8 mouse cellular contexts compared by ENCODE assay signal in genomic region chr3:95284062-95284461, GRCm38 (mm10). TPM values are rescaled to one million over a fixed set of nuclear protein-coding genes. Genes with fewer than 3 reads are reported as not detected.
A peak's percentile ranks its signal among the peaks of the same experiment; 100 is the strongest.
DNase-seq lines count a peak whose midpoint lies in the region; ATAC-seq lines count a peak whose summit lies in the region.

No protein-coding gene starts in this region.

- DNase-seq in kidney, postnatal 4 days: no peak
- no peak for DNase-seq in adipocyte (ENCODE audit: low spot score)
- no peak for DNase-seq in right cerebral cortex, postnatal 4 days
- no peak for DNase-seq in left cerebral cortex, adult 18-20 months (ENCODE audit: low spot score in 2 of 2)

- peak overlapping the region; percentile 67 for H3K4me3 ChIP-seq in kidney, embryonic 16.5 days (ENCODE audit: low read length)
- H3K4me3 ChIP-seq in embryonic facial prominence, embryonic 12.5 days: peak overlapping the region; percentile 72
- H3K4me3 ChIP-seq in intestine, embryonic 15.5 days (replicated peaks): peak overlapping the region; percentile 60
- peak overlapping the region; percentile 57 for H3K4me3 ChIP-seq in neural tube, embryonic 14.5 days (ENCODE audit: low read depth, low read length)

- no peaks in the 10 kb centered on the region for H3K9me3 ChIP-seq in kidney, embryonic 16.5 days (ENCODE audit: low read length)
- no peaks in the 10 kb centered on the region for H3K9me3 ChIP-seq in embryonic facial prominence, embryonic 12.5 days
- no peaks in the 10 kb centered on the region for H3K9me3 ChIP-seq in intestine, embryonic 15.5 days
- no peaks in the 10 kb centered on the region for H3K9me3 ChIP-seq in neural tube, embryonic 14.5 days (ENCODE audit: control insufficient read depth, low read length)

- peak overlapping the region; percentile 80 for H3K4me2 ChIP-seq in kidney, embryonic 16.5 days (replicated peaks; ENCODE audit: low read depth, low read length)
- H3K4me2 ChIP-seq in embryonic facial prominence, embryonic 12.5 days (replicated peaks): peak overlapping the region; percentile 74
- peak overlapping the region; percentile 79 for H3K4me2 ChIP-seq in intestine, embryonic 15.5 days (replicated peaks)
- peak overlapping the region; percentile 57 for H3K4me2 ChIP-seq in neural tube, embryonic 14.5 days (ENCODE audit: low read depth, low read length)

- peaks cover 11% of the 10 kb centered on the region for H3K36me3 ChIP-seq in kidney, embryonic 16.5 days (ENCODE audit: insufficient read depth, low read length)
- peaks cover 16% of the 10 kb centered on the region for H3K36me3 ChIP-seq in embryonic facial prominence, embryonic 12.5 days
- H3K36me3 ChIP-seq in intestine, embryonic 15.5 days: peaks cover 9% of the 10 kb centered on the region
- peaks cover 11% of the 10 kb centered on the region; the same call in 1 of the 2 replicates for H3K36me3 ChIP-seq in neural tube, embryonic 14.5 days (ENCODE audit: control insufficient read depth, insufficient read depth, low read length)

- H3K4me1 ChIP-seq in kidney, embryonic 16.5 days (ENCODE audit: insufficient read depth, low read length): peaks cover 35% of the 10 kb centered on the region
- peaks cover 17% of the 10 kb centered on the region for H3K4me1 ChIP-seq in embryonic facial prominence, embryonic 12.5 days
- peaks cover 15% of the 10 kb centered on the region for H3K4me1 ChIP-seq in intestine, embryonic 15.5 days (replicated peaks)
- peaks cover 21% of the 10 kb centered on the region for H3K4me1 ChIP-seq in neural tube, embryonic 14.5 days (ENCODE audit: control insufficient read depth, insufficient read depth, low read length)

- H3K27ac ChIP-seq in kidney, embryonic 16.5 days (ENCODE audit: low read length): peak overlapping the region; percentile 99; the same call in 1 of the 2 replicates
- peak overlapping the region; percentile 98 for H3K27ac ChIP-seq in embryonic facial prominence, embryonic 12.5 days
- H3K27ac ChIP-seq in intestine, embryonic 15.5 days: peak overlapping the region; percentile 97
- no peak overlapping the region for H3K27ac ChIP-seq in neural tube, embryonic 14.5 days (ENCODE audit: low read depth, low read length)

- peak overlapping the region; percentile 87 for H3K9ac ChIP-seq in kidney, embryonic 16.5 days (replicated peaks; ENCODE audit: low read length)
- peak overlapping the region; percentile 85; the same call in 1 of the 2 replicates for H3K9ac ChIP-seq in embryonic facial prominence, embryonic 12.5 days
- H3K9ac ChIP-seq in intestine, embryonic 15.5 days: peak overlapping the region; percentile 78
- H3K9ac ChIP-seq in neural tube, embryonic 14.5 days (replicated peaks; ENCODE audit: low read depth, low read length): peak overlapping the region; percentile 79

- ATAC-seq in kidney, embryonic 16.5 days (ENCODE audit: low FRiP score, low TSS enrichment): no peak
- ATAC-seq in embryonic facial prominence, embryonic 12.5 days (ENCODE audit: insufficient number of reproducible peaks, insufficient read depth, low FRiP score, low TSS enrichment): no peak
- ATAC-seq in intestine, embryonic 15.5 days: no peak
- ATAC-seq in neural tube, embryonic 14.5 days (ENCODE audit: low read depth): no peak

- H3K27me3 ChIP-seq in kidney, embryonic 16.5 days (ENCODE audit: insufficient read depth, low read length): no peaks in the 10 kb centered on the region
- H3K27me3 ChIP-seq in embryonic facial prominence, embryonic 12.5 days: no peaks in the 10 kb centered on the region
- no peaks in the 10 kb centered on the region for H3K27me3 ChIP-seq in intestine, embryonic 15.5 days (replicated peaks)
- H3K27me3 ChIP-seq in neural tube, embryonic 14.5 days (ENCODE audit: control insufficient read depth, insufficient read depth, low read length): no peaks in the 10 kb centered on the region

- WGBS in kidney, embryonic 16.5 days: 11% methylated on average over 1 of the region's 1 CpGs
- 7% methylated on average over 1 of the region's 1 CpGs for WGBS in embryonic facial prominence, embryonic 12.5 days
- 0% methylated on average over 1 of the region's 1 CpGs for WGBS in intestine, embryonic 15.5 days
- WGBS in neural tube, embryonic 14.5 days: 19% methylated on average over 1 of the region's 1 CpGs

RNA-seq across cellular contexts. Expression of gene Prune1, which starts 2.2 kb away (rescaled TPM):
- 25.8 and 27.4 TPM in 2 replicates for polyA plus RNA-seq in kidney, embryonic 16.5 days (2015; fragmentation: Nextera tagmentation; extraction: Ambion mirVana)
- polyA plus RNA-seq in embryonic facial prominence, embryonic 12.5 days (2016; fragmentation: Nextera tagmentation; extraction: Ambion mirVana): 25.7 and 26.4 TPM in 2 replicates
- 15.5 and 15.7 TPM in 2 replicates for polyA plus RNA-seq in intestine, embryonic 15.5 days (2015; fragmentation: Nextera tagmentation; extraction: Ambion mirVana)
- 59.1 and 66.7 TPM in 2 replicates for polyA plus RNA-seq in neural tube, embryonic 14.5 days (2014; fragmentation: Nextera tagmentation; extraction: Ambion mirVana)
- total RNA-seq in left cerebral cortex, adult 18-20 months (2021): 10 to 100 TPM; 24.3 to 24.4 TPM

RNA-seq across cellular contexts. Expression of gene Mindy1, which starts 2.9 kb away (rescaled TPM):
- polyA plus RNA-seq in kidney, embryonic 16.5 days (2015; fragmentation: Nextera tagmentation; extraction: Ambion mirVana): 55.8 and 57.0 TPM in 2 replicates
- 43.3 TPM in 2 replicates for polyA plus RNA-seq in embryonic facial prominence, embryonic 12.5 days (2016; fragmentation: Nextera tagmentation; extraction: Ambion mirVana)
- 36.1 and 38.4 TPM in 2 replicates for polyA plus RNA-seq in intestine, embryonic 15.5 days (2015; fragmentation: Nextera tagmentation; extraction: Ambion mirVana)
- 37.2 and 47.3 TPM in 2 replicates for polyA plus RNA-seq in neural tube, embryonic 14.5 days (2014; fragmentation: Nextera tagmentation; extraction: Ambion mirVana)
- 10 to 100 TPM; 17.0 to 19.7 TPM for total RNA-seq in left cerebral cortex, adult 18-20 months (2021)

RNA-seq across cellular contexts. Expression of gene Anxa9, which starts 22.9 kb away (rescaled TPM):
- 8.6 and 9.4 TPM in 2 replicates for polyA plus RNA-seq in kidney, embryonic 16.5 days (2015; fragmentation: Nextera tagmentation; extraction: Ambion mirVana)
- polyA plus RNA-seq in embryonic facial prominence, embryonic 12.5 days (2016; fragmentation: Nextera tagmentation; extraction: Ambion mirVana): 1.3 and 1.6 TPM in 2 replicates
- polyA plus RNA-seq in intestine, embryonic 15.5 days (2015; fragmentation: Nextera tagmentation; extraction: Ambion mirVana): 1.4 and 1.6 TPM in 2 replicates
- polyA plus RNA-seq in neural tube, embryonic 14.5 days (2014; fragmentation: Nextera tagmentation; extraction: Ambion mirVana): 0.18 and 0.28 TPM in 2 replicates
- total RNA-seq in left cerebral cortex, adult 18-20 months (2021): under 1 TPM; 0.59 to 0.91 TPM

RNA-seq across cellular contexts. Expression of gene Cers2, which starts 30.5 kb away (rescaled TPM):
- 208 and 209 TPM in 2 replicates for polyA plus RNA-seq in kidney, embryonic 16.5 days (2015; fragmentation: Nextera tagmentation; extraction: Ambion mirVana)
- polyA plus RNA-seq in embryonic facial prominence, embryonic 12.5 days (2016; fragmentation: Nextera tagmentation; extraction: Ambion mirVana): 155 and 156 TPM in 2 replicates
- polyA plus RNA-seq in intestine, embryonic 15.5 days (2015; fragmentation: Nextera tagmentation; extraction: Ambion mirVana): 146 and 148 TPM in 2 replicates
- 75.0 and 85.1 TPM in 2 replicates for polyA plus RNA-seq in neural tube, embryonic 14.5 days (2014; fragmentation: Nextera tagmentation; extraction: Ambion mirVana)
- total RNA-seq in left cerebral cortex, adult 18-20 months (2021): 10 to 100 TPM; 42.0 to 43.5 TPM

RNA-seq across cellular contexts. Expression of gene Bnipl, which starts 33.1 kb away (rescaled TPM):
- polyA plus RNA-seq in kidney, embryonic 16.5 days (2015; fragmentation: Nextera tagmentation; extraction: Ambion mirVana): 0.41 and 0.82 TPM in 2 replicates
- 1.8 and 2.5 TPM in 2 replicates for polyA plus RNA-seq in embryonic facial prominence, embryonic 12.5 days (2016; fragmentation: Nextera tagmentation; extraction: Ambion mirVana)
- polyA plus RNA-seq in intestine, embryonic 15.5 days (2015; fragmentation: Nextera tagmentation; extraction: Ambion mirVana): 0.36 and 0.56 TPM in 2 replicates
- 0.28 TPM in 1 of 2 replicates, not detected in the other for polyA plus RNA-seq in neural tube, embryonic 14.5 days (2014; fragmentation: Nextera tagmentation; extraction: Ambion mirVana)
- under 1 TPM in 1 of 2 experiments, not detected in 1; 0.63 TPM for total RNA-seq in left cerebral cortex, adult 18-20 months (2021)
